Mouse (Mus musculus): ENCODE results near the gene Arl8b. TPM values are rescaled to one million over a fixed set of nuclear protein-coding genes. Genes with fewer than 3 reads are reported as not detected.

Gene Arl8b
- polyA plus RNA-seq, 2 experiments: 28.0 to 76.5 TPM

DNA sequence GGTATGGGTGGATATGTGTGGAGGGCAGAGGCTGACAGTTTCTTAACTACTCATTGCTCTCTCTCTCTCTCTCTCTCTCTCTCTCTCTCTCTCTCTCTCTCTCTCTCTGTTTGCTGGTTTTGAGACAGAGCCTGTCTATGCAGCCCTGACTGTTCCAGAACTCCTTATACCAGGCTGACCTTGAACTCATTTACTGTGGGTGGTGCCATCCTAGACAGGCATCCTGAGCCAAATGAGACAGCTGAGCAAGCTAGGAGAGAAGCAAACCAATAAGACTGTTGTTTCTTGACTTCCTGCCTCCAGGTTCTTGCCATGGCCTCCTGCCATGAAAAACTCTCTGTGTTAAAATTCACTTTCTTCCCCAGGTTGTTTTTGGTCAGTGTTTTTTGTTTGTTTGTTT is 6.6 kb upstream of the Arl8b start:
- no peak for ATAC-seq (ENCODE audit: low FRiP score, low read depth)

DNA sequence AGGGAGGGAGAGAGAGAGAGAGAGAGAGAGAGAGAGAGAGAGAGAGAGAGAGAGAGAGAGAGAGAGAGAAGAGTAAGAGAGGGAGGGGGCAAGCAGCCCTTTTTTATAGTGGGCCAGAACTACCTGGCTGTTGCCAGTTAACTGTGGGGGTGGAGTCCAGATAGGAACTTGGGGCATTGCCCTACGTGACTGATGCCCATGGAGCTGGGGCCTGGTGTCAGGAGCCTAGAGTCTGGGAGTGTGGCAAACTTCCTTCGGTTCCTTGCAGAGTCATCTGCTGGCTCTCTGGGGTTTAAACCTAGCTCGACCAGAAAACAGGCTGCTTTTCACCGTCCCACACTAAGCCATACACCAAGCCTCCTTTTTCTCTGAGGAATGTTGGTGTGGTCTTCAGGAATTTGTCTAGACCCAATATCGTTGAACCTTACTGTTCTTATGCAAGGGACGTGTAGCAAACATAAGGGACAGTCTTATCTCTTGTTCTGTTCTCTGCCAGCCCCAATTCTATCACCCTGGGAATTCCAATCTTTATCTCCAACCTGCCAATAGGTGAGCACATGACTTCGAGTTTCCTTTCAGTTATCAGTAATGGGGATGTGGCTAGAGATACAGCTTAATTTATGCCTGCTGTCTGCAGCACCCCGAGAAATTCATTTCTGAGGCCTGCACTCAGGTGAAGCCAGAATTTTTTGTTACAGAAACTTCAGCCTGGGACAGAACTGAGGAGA is 5.2 kb upstream of the Arl8b start:
- 64% methylated on average over 8 of the region's 8 CpGs for WGBS
- no peaks in the 10 kb centered on the region for H3K36me3 ChIP-seq (ENCODE audit: control insufficient read depth, insufficient read depth, low read length)
- H3K27ac ChIP-seq (replicated peaks; ENCODE audit: low read depth, low read length): no peak overlapping the region
- H3K4me2 ChIP-seq (replicated peaks; ENCODE audit: low read depth, low read length, severe bottlenecking): no peak overlapping the region
- H3K4me3 ChIP-seq (replicated peaks; ENCODE audit: low read length): no peak overlapping the region
- H3K9me3 ChIP-seq (ENCODE audit: control insufficient read depth, low read length): no peaks in the 10 kb centered on the region
- H3K9ac ChIP-seq (ENCODE audit: low read depth, low read length, severe bottlenecking): 0 out of 2 replicates have a peak overlapping the region, but pooled peaks have one; percentile 4
- no peak for TF ChIP-seq POLR2A (IDR thresholded peaks at IDR 0.05; ENCODE audit: borderline replicate concordance, extremely low read depth, insufficient read depth, insufficient read length)
- no peaks in the 10 kb centered on the region for H3K4me1 ChIP-seq (ENCODE audit: control insufficient read depth, insufficient read depth, low read length)
- no peak for ATAC-seq (ENCODE audit: low FRiP score, low read depth)
- no peaks in the 10 kb centered on the region for H3K27me3 ChIP-seq (ENCODE audit: control insufficient read depth, insufficient read depth, low read length)
- DNase-seq (ENCODE audit: low spot score): no peak

More for the DNA sequence above, 6.6 kb upstream of the Arl8b start:
- Histone ChIP-seq H3K9me3 (ENCODE audit: control insufficient read depth, low read length) (no peaks in the 10 kb centered on the region), H3K9ac (ENCODE audit: low read depth, low read length, severe bottlenecking) (no peak overlapping the region), H3K36me3 (ENCODE audit: control insufficient read depth, insufficient read depth, low read length) (no peaks in the 10 kb centered on the region), H3K4me3 (replicated peaks; ENCODE audit: low read length) (no peak overlapping the region), H3K27ac (replicated peaks; ENCODE audit: low read depth, low read length) (no peak overlapping the region), H3K4me1 (ENCODE audit: control insufficient read depth, insufficient read depth, low read length) (no peaks in the 10 kb centered on the region), H3K27me3 (ENCODE audit: control insufficient read depth, insufficient read depth, low read length) (no peaks in the 10 kb centered on the region), H3K4me2 (replicated peaks; ENCODE audit: low read depth, low read length, severe bottlenecking) (no peak overlapping the region)
- no peak for TF ChIP-seq POLR2A (IDR thresholded peaks at IDR 0.05; ENCODE audit: borderline replicate concordance, extremely low read depth, insufficient read depth, insufficient read length)
- no peak for DNase-seq (ENCODE audit: low spot score)

DNA sequence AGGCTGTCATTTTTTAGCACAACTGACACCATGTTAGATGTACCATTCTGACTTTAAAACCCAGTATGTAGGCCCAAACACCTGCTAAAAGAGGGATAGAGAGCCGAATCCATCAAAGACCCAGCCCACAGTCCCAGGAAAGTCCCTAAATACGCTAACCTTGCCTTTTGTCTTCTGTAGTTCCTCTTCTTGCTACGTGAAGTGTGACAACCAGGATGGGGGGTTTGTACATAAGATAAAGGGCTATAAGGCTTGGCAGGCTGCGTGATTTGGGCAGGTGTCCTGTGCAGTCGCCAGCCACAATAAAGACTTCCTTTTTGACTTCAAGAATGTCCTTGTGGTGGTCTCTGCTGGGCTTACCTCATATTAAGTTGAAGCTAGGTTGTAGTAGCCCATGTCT is 4.5 kb upstream of the Arl8b start:
- Histone ChIP-seq H3K4me2 (replicated peaks; ENCODE audit: low read depth, low read length, severe bottlenecking) (no peak overlapping the region), H3K4me3 (replicated peaks; ENCODE audit: low read length) (no peak overlapping the region), H3K9ac (ENCODE audit: low read depth, low read length, severe bottlenecking) (0 out of 2 replicates have a peak overlapping the region, but pooled peaks have one; percentile 4), H3K27ac (replicated peaks; ENCODE audit: low read depth, low read length) (no peak overlapping the region), H3K9me3 (ENCODE audit: control insufficient read depth, low read length) (no peaks in the 10 kb centered on the region), H3K4me1 (ENCODE audit: control insufficient read depth, insufficient read depth, low read length) (no peaks in the 10 kb centered on the region), H3K27me3 (ENCODE audit: control insufficient read depth, insufficient read depth, low read length) (no peaks in the 10 kb centered on the region), H3K36me3 (ENCODE audit: control insufficient read depth, insufficient read depth, low read length) (no peaks in the 10 kb centered on the region)
- no peak for TF ChIP-seq POLR2A (IDR thresholded peaks at IDR 0.05; ENCODE audit: borderline replicate concordance, extremely low read depth, insufficient read depth, insufficient read length)
- WGBS: 82% methylated on average over 5 of the region's 5 CpGs
- DNase-seq (ENCODE audit: low spot score) (no peak), ATAC-seq (ENCODE audit: low FRiP score, low read depth) (no peak)

DNA sequence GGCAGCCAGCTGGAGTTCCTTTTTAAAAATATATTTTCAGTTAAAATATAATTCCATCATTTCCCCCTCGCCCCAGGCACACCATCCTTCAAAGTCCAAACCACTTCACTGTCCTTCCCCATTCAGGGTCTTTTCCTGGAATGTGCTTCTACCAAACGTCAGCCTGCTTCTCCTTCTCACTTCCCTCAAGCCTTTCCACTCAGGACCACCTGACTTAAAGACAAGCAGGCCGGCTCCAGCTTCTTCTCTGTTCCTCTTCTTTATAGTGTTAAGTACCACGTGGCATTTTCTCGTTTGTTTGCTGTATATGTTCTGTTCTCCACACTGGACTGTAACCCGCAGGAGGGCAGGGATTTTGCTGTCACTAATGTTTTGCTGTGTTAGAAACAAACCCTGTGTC is 1.0 kb upstream of the Arl8b start:
- no peak overlapping the region for H3K27ac ChIP-seq (replicated peaks; ENCODE audit: low read depth, low read length)
- TF ChIP-seq POLR2A (IDR thresholded peaks at IDR 0.05; ENCODE audit: borderline replicate concordance, extremely low read depth, insufficient read depth, insufficient read length): no peak
- no peak overlapping the region for H3K4me3 ChIP-seq (replicated peaks; ENCODE audit: low read length)
- WGBS: 63% methylated on average over 6 of the region's 6 CpGs
- no peaks in the 10 kb centered on the region for H3K27me3 ChIP-seq (ENCODE audit: control insufficient read depth, insufficient read depth, low read length)
- no peaks in the 10 kb centered on the region for H3K9me3 ChIP-seq (ENCODE audit: control insufficient read depth, low read length)
- ATAC-seq (ENCODE audit: low FRiP score, low read depth) (no peak), DNase-seq (ENCODE audit: low spot score) (no peak)
- no peak overlapping the region for H3K9ac ChIP-seq (ENCODE audit: low read depth, low read length, severe bottlenecking)
- H3K4me2 ChIP-seq (replicated peaks; ENCODE audit: low read depth, low read length, severe bottlenecking): no peak overlapping the region
- peaks cover 12% of the 10 kb centered on the region for H3K4me1 ChIP-seq (ENCODE audit: control insufficient read depth, insufficient read depth, low read length)
- no peaks in the 10 kb centered on the region for H3K36me3 ChIP-seq (ENCODE audit: control insufficient read depth, insufficient read depth, low read length)

GRCm38 (mm10) chr6:108783184-108783881 is 434 bp downstream of the Arl8b start:
- Histone ChIP-seq H3K4me3 (replicated peaks; ENCODE audit: low read length) (peak overlapping the region; percentile 100), H3K4me2 (replicated peaks; ENCODE audit: low read depth, low read length, severe bottlenecking) (peak overlapping the region; percentile 75), H3K27ac (replicated peaks; ENCODE audit: low read depth, low read length) (peak overlapping the region; percentile 71), H3K4me1 (ENCODE audit: control insufficient read depth, insufficient read depth, low read length) (peaks cover 12% of the 10 kb centered on the region), H3K36me3 (ENCODE audit: control insufficient read depth, insufficient read depth, low read length) (no peaks in the 10 kb centered on the region), H3K9ac (ENCODE audit: low read depth, low read length, severe bottlenecking) (peak overlapping the region; percentile 95), H3K27me3 (ENCODE audit: control insufficient read depth, insufficient read depth, low read length) (no peaks in the 10 kb centered on the region), H3K9me3 (ENCODE audit: control insufficient read depth, low read length) (no peaks in the 10 kb centered on the region)
- no peak for DNase-seq (ENCODE audit: low spot score)
- 0 out of 2 replicates have a peak, but pooled peaks have one; percentile 2 for ATAC-seq (ENCODE audit: low FRiP score, low read depth)
- TF ChIP-seq POLR2A (IDR thresholded peaks at IDR 0.05; ENCODE audit: borderline replicate concordance, extremely low read depth, insufficient read depth, insufficient read length): no peak
- WGBS: under 1% methylated on average over 38 of the region's 57 CpGs
